ENCODE assay signal across 21 mouse cellular contexts in genomic region chr13:97898590-97898989, GRCm38 (mm10).
DNase-seq lines count a peak whose midpoint lies in the region; ATAC-seq and TF ChIP-seq lines count a peak whose summit lies in the region.
"Had no signal": no experiment of that assay in that cellular context is flagged by ENCODE, and none has a peak within 500 bp of the region (broad histone marks: within the 10 kb centered on the region; RNA-seq: fewer than 3 reads in every experiment).

No protein-coding gene starts in this region.

- 66% methylated on average over 2 of the region's 2 CpGs for whole genome bisulfite sequencing in forebrain, embryonic 10.5 days
- WGBS in forebrain, embryonic 11.5 days, result 72% methylated on average over 2 of the region's 2 CpGs
- 41% methylated on average over 2 of the region's 2 CpGs for WGBS in kidney, embryonic 14.5 days
- WGBS in stomach, postnatal 0 days, result 39% methylated on average over 2 of the region's 2 CpGs

- peaks cover 19% of the 10 kb centered on the region for H3K4me1 ChIP-seq in forebrain, embryonic 10.5 days
- peaks cover 5% of the 10 kb centered on the region; the same call in 1 of the 2 replicates for H3K4me1 ChIP-seq in forebrain, embryonic 11.5 days (replicated peaks; ENCODE audit: control insufficient read depth, insufficient read depth, low read length)
- H3K4me1 ChIP-seq in kidney, embryonic 14.5 days (ENCODE audit: control insufficient read depth, insufficient read depth, low read length), result 0 out of 2 replicates have a peak, but pooled peaks cover 6% of the 10 kb centered on the region
- no peaks in the 10 kb centered on the region for H3K4me1 ChIP-seq in stomach, postnatal 0 days (replicated peaks; ENCODE audit: control insufficient read depth, insufficient read depth)

- no peak for TF ChIP-seq EP300 in stomach, postnatal 0 days (optimal IDR thresholded peaks at IDR 0.05)

- H3K27ac ChIP-seq in forebrain, embryonic 10.5 days, result 0 out of 2 replicates have a peak overlapping the region, but pooled peaks have one; percentile 40
- no peak overlapping the region for H3K27ac ChIP-seq in forebrain, embryonic 11.5 days (ENCODE audit: low read depth, low read length)
- H3K27ac ChIP-seq in kidney, embryonic 14.5 days (ENCODE audit: low read depth, low read length), result no peak overlapping the region
- H3K27ac ChIP-seq in stomach, postnatal 0 days (replicated peaks), result no peak overlapping the region
- H3K27ac ChIP-seq: embryonic facial prominence, embryonic 13.5 days; gastrocnemius, adult 2 months; heart, embryonic 13.5 days had no signal

- TF ChIP-seq CTCF in stomach, postnatal 0 days (IDR thresholded peaks at IDR 0.05; ENCODE audit: low read depth), result no peak

- no peaks in the 10 kb centered on the region for H3K9me3 ChIP-seq in forebrain, embryonic 10.5 days
- no peaks in the 10 kb centered on the region for H3K9me3 ChIP-seq in forebrain, embryonic 11.5 days (ENCODE audit: control insufficient read depth, low read length)
- H3K9me3 ChIP-seq in kidney, embryonic 14.5 days (ENCODE audit: control insufficient read depth, low read length), result no peaks in the 10 kb centered on the region
- no peaks in the 10 kb centered on the region for H3K9me3 ChIP-seq in stomach, postnatal 0 days (ENCODE audit: control insufficient read depth, low read length)
- H3K9me3 ChIP-seq: embryonic facial prominence, embryonic 13.5 days; G1E; heart, embryonic 13.5 days; hindbrain, embryonic 13.5 days had no signal

- H3K36me3 ChIP-seq in forebrain, embryonic 10.5 days (replicated peaks), result no peaks in the 10 kb centered on the region
- H3K36me3 ChIP-seq in forebrain, embryonic 11.5 days (ENCODE audit: control insufficient read depth, insufficient read depth, low read length), result no peaks in the 10 kb centered on the region
- H3K36me3 ChIP-seq in kidney, embryonic 14.5 days (ENCODE audit: control insufficient read depth, insufficient read depth, low read length), result no peaks in the 10 kb centered on the region
- no peaks in the 10 kb centered on the region for H3K36me3 ChIP-seq in stomach, postnatal 0 days (ENCODE audit: control insufficient read depth, insufficient read depth, low read length)
- H3K36me3 ChIP-seq: embryonic facial prominence, embryonic 13.5 days; G1E; heart, embryonic 13.5 days; hindbrain, embryonic 13.5 days had no signal

- no peak overlapping the region for H3K4me2 ChIP-seq in forebrain, embryonic 11.5 days (ENCODE audit: low read depth, low read length, severe bottlenecking)
- H3K4me2 ChIP-seq in kidney, embryonic 14.5 days (replicated peaks; ENCODE audit: low read depth, low read length), result no peak overlapping the region
- H3K4me2 ChIP-seq in stomach, postnatal 0 days (replicated peaks; ENCODE audit: low read depth), result no peak overlapping the region
- H3K4me2 ChIP-seq: embryonic facial prominence, embryonic 13.5 days; heart, embryonic 13.5 days; hindbrain, embryonic 13.5 days had no signal

- no peak for ATAC-seq in forebrain, embryonic 11.5 days (replicated peaks; ENCODE audit: low FRiP score)
- no peak for ATAC-seq in kidney, embryonic 14.5 days (ENCODE audit: low FRiP score, low TSS enrichment)
- peak; percentile 51; the same call in 1 of the 2 replicates for ATAC-seq in stomach, postnatal 0 days (ENCODE audit: low FRiP score, low TSS enrichment)
- ATAC-seq: CD4-positive, CD25-positive, alpha-beta regulatory T cell, adult 4 months; forebrain, embryonic 14.5 days had no signal

- peaks cover 5% of the 10 kb centered on the region; the same call in 1 of the 2 replicates for H3K27me3 ChIP-seq in forebrain, embryonic 10.5 days (ENCODE audit: poor library complexity, severe bottlenecking)
- H3K27me3 ChIP-seq in forebrain, embryonic 11.5 days (ENCODE audit: control insufficient read depth, insufficient read depth, low read length), result no peaks in the 10 kb centered on the region
- no peaks in the 10 kb centered on the region for H3K27me3 ChIP-seq in kidney, embryonic 14.5 days (ENCODE audit: control insufficient read depth, insufficient read depth, low read length)
- H3K27me3 ChIP-seq in stomach, postnatal 0 days (ENCODE audit: control insufficient read depth, insufficient read depth, low read length), result no peaks in the 10 kb centered on the region
- H3K27me3 ChIP-seq: embryonic facial prominence, embryonic 13.5 days; heart, embryonic 13.5 days; hindbrain, embryonic 13.5 days had no signal

- no peak for DNase-seq in forebrain, embryonic 10.5 days (ENCODE audit: extremely low spot score, low spot score)
- DNase-seq in forebrain, embryonic 11.5 days (ENCODE audit: low spot score), result no peak
- peak; percentile 38 for DNase-seq in kidney, postnatal 14 days
- peak; percentile 42 for DNase-seq in adipocyte (ENCODE audit: low spot score)
- DNase-seq in stomach, postnatal 0 days (ENCODE audit: low spot score), result no peak
- no peak for DNase-seq in urinary bladder, postnatal 36 days (ENCODE audit: low spot score in 2 of 2)
- DNase-seq: adrenal gland, postnatal 14 days; B cell, adult 2 months; cerebellum, adult 11-12 months; cerebellum, adult 9-10 months; cerebellum, postnatal 25 days; gastrocnemius, adult 2 months; gastrocnemius, postnatal 25 days; heart, postnatal 36 days had no signal

- H3K9ac ChIP-seq in forebrain, embryonic 11.5 days (ENCODE audit: low read length), result no peak overlapping the region
- H3K9ac ChIP-seq in kidney, embryonic 14.5 days (ENCODE audit: low read depth, low read length), result no peak overlapping the region
- no peak overlapping the region for H3K9ac ChIP-seq in stomach, postnatal 0 days (ENCODE audit: low read length)
- H3K9ac ChIP-seq: embryonic facial prominence, embryonic 13.5 days; heart, embryonic 13.5 days; hindbrain, embryonic 13.5 days had no signal

- H3K4me3 ChIP-seq in forebrain, embryonic 10.5 days, result no peak overlapping the region
- no peak overlapping the region for H3K4me3 ChIP-seq in forebrain, embryonic 11.5 days (ENCODE audit: low read depth, low read length)
- H3K4me3 ChIP-seq in kidney, embryonic 14.5 days (ENCODE audit: low read length), result no peak overlapping the region
- H3K4me3 ChIP-seq in stomach, postnatal 0 days (ENCODE audit: low read depth, low read length), result no peak overlapping the region
- H3K4me3 ChIP-seq: embryonic facial prominence, embryonic 13.5 days; gastrocnemius, adult 2 months; heart, embryonic 13.5 days; hindbrain, embryonic 13.5 days had no signal

Comparison
In these comparisons a context has a peak if more than half of its experiments do, and no peak if none do; other contexts are left out.
1. DNase-seq: peak in kidney, postnatal 14 days (single experiment) and adipocyte (single experiment); none in forebrain, embryonic 10.5 days (single experiment), forebrain, embryonic 11.5 days (single experiment), stomach, postnatal 0 days (single experiment) and urinary bladder, postnatal 36 days (0 of 2).